Mouse (Mus musculus): ENCODE results near the gene Tpd52l2. TPM values are rescaled to one million over a fixed set of nuclear protein-coding genes. Genes with fewer than 3 reads are reported as not detected.

The Tpd52l2 gene
- polyA plus RNA-seq, 1 experiment from 2014 or later = 175 TPM

Other genes starting within 250 kb of the Tpd52l2 start
- gene Gmeb2, start 209.1 kb upstream of the Tpd52l2 start, polyA plus RNA-seq (2014; fragmentation: Nextera tagmentation; extraction: Ambion mirVana) = 14.6 and 15.4 TPM in 2 replicates
- 51.9 and 54.8 TPM in 2 replicates for gene Stmn3, start 182.6 kb upstream of the Tpd52l2 start, polyA plus RNA-seq (2014; fragmentation: Nextera tagmentation; extraction: Ambion mirVana)
- 48.3 and 57.3 TPM in 2 replicates for gene Rtel1, start 177.4 kb upstream of the Tpd52l2 start, polyA plus RNA-seq (2014; fragmentation: Nextera tagmentation; extraction: Ambion mirVana)
- gene Zgpat, start 132.2 kb upstream of the Tpd52l2 start, polyA plus RNA-seq (2014; fragmentation: Nextera tagmentation; extraction: Ambion mirVana) = 32.1 and 37.3 TPM in 2 replicates
- gene Arfrp1, start 131.7 kb upstream of the Tpd52l2 start, polyA plus RNA-seq (2014; fragmentation: Nextera tagmentation; extraction: Ambion mirVana) = 44.2 and 51.4 TPM in 2 replicates
- 18.3 and 20.8 TPM in 2 replicates for gene Lime1, start 117.1 kb upstream of the Tpd52l2 start, polyA plus RNA-seq (2014; fragmentation: Nextera tagmentation; extraction: Ambion mirVana)
- 9.1 and 9.5 TPM in 2 replicates for gene Zbtb46, start 37.7 kb upstream of the Tpd52l2 start, polyA plus RNA-seq (2014; fragmentation: Nextera tagmentation; extraction: Ambion mirVana)
- gene Abhd16b, start 3.9 kb upstream of the Tpd52l2 start, polyA plus RNA-seq (2014; fragmentation: Nextera tagmentation; extraction: Ambion mirVana) = 0.27 and 0.38 TPM in 2 replicates
- 78.8 and 83.1 TPM in 2 replicates for gene Dnajc5, start 23.3 kb downstream of the Tpd52l2 start, polyA plus RNA-seq (2014; fragmentation: Nextera tagmentation; extraction: Ambion mirVana)
- gene Uckl1, start 87.8 kb downstream of the Tpd52l2 start, polyA plus RNA-seq (2014; fragmentation: Nextera tagmentation; extraction: Ambion mirVana) = 56.3 and 56.8 TPM in 2 replicates
- gene Prpf6, start 94.7 kb downstream of the Tpd52l2 start, polyA plus RNA-seq (2014; fragmentation: Nextera tagmentation; extraction: Ambion mirVana) = 57.9 and 60.2 TPM in 2 replicates
- 50.6 and 51.6 TPM in 2 replicates for gene Zfp512b, start 95.7 kb downstream of the Tpd52l2 start, polyA plus RNA-seq (2014; fragmentation: Nextera tagmentation; extraction: Ambion mirVana)
- 33.1 and 35.0 TPM in 2 replicates for gene Samd10, start 102.1 kb downstream of the Tpd52l2 start, polyA plus RNA-seq (2014; fragmentation: Nextera tagmentation; extraction: Ambion mirVana)
- gene Gm29797, start 159.9 kb downstream of the Tpd52l2 start, polyA plus RNA-seq (2014; fragmentation: Nextera tagmentation; extraction: Ambion mirVana) = not detected in 2 replicates
- gene Sox18, start 174.5 kb downstream of the Tpd52l2 start, polyA plus RNA-seq (2014; fragmentation: Nextera tagmentation; extraction: Ambion mirVana) = 25.9 and 28.4 TPM in 2 replicates
- 35.3 and 36.7 TPM in 2 replicates for gene Tcea2, start 183.2 kb downstream of the Tpd52l2 start, polyA plus RNA-seq (2014; fragmentation: Nextera tagmentation; extraction: Ambion mirVana)
- gene Rgs19, start 196.8 kb downstream of the Tpd52l2 start, polyA plus RNA-seq (2014; fragmentation: Nextera tagmentation; extraction: Ambion mirVana) = 78.8 and 88.8 TPM in 2 replicates
- gene Lkaaear1, start 201.3 kb downstream of the Tpd52l2 start, polyA plus RNA-seq (2014; fragmentation: Nextera tagmentation; extraction: Ambion mirVana) = not detected in 2 replicates
- gene Oprl1, start 217.9 kb downstream of the Tpd52l2 start, polyA plus RNA-seq (2014; fragmentation: Nextera tagmentation; extraction: Ambion mirVana) = 3.0 and 3.2 TPM in 2 replicates

Data from stomach, embryonic 14.5 days (tissue).